Comparison of ENCODE assay signal across 8 mouse cellular contexts in genomic region chr15:81586466-81586865, GRCm38 (mm10). TPM values are rescaled to one million over a fixed set of nuclear protein-coding genes. Genes with fewer than 3 reads are reported as not detected.
A peak's percentile ranks its signal among the peaks of the same experiment; 100 is the strongest.
DNase-seq lines count a peak whose midpoint lies in the region; ATAC-seq and TF ChIP-seq lines count a peak whose summit lies in the region.

No protein-coding gene starts in this region.

- H3K27ac ChIP-seq in heart, embryonic 14.5 days (replicated peaks in 1 of 2; ENCODE audit: control insufficient read depth in 1 of 2, insufficient read depth in 1 of 2, low read depth in 2 of 2, low read length in 2 of 2) = peak overlapping the region; percentile 100
- peak overlapping the region; percentile 100 for H3K27ac ChIP-seq in forebrain, postnatal 0 days (ENCODE audit: low read depth, low read length)
- H3K27ac ChIP-seq in lung, embryonic 16.5 days (ENCODE audit: low read length) = peak overlapping the region; percentile 100

- peaks cover 0 to 19% of the 10 kb centered on the region in 2 experiments; a peak in 2 of 4 replicates for H3K4me1 ChIP-seq in heart, embryonic 14.5 days (ENCODE audit: control insufficient read depth in 2 of 2, insufficient read depth in 2 of 2, low read length in 2 of 2)
- peaks cover 11% of the 10 kb centered on the region; the same call in 1 of the 2 replicates for H3K4me1 ChIP-seq in forebrain, postnatal 0 days (ENCODE audit: insufficient read depth)
- peaks cover 10% of the 10 kb centered on the region for H3K4me1 ChIP-seq in lung, embryonic 16.5 days (replicated peaks; ENCODE audit: control insufficient read depth, insufficient read depth, low read length)

- under 1% methylated on average over 28 of the region's 28 CpGs for WGBS in heart, embryonic 14.5 days
- WGBS in forebrain, postnatal 0 days = under 1% methylated on average over 28 of the region's 28 CpGs
- WGBS in lung, embryonic 16.5 days = 0% methylated on average over 27 of the region's 28 CpGs

- intact Hi-C loops in heart, postnatal 25 days (cut with DNase I) = loop anchor here (5.0 kb wide), 1 partner anchor 184 kb away; the partner anchor contains the start of genes St13 and Xpnpep3
- intact Hi-C loops in left cerebral cortex, postnatal 4 days (cut with DNase I) = loop anchor here (2.0 kb wide), 1 partner anchor 120 kb away; the partner anchor contains the start of gene Rbx1

- H3K9ac ChIP-seq in heart, embryonic 14.5 days (ENCODE audit: low read length) = peak overlapping the region; percentile 100
- H3K9ac ChIP-seq in forebrain, postnatal 0 days = peak overlapping the region; percentile 100
- H3K9ac ChIP-seq in lung, embryonic 16.5 days (ENCODE audit: low read length) = peak overlapping the region; percentile 100

- no peak for ATAC-seq in heart, embryonic 14.5 days (ENCODE audit: insufficient number of reproducible peaks, insufficient read depth, low FRiP score, low read depth)
- no peak for ATAC-seq in forebrain, postnatal 0 days
- ATAC-seq in lung, embryonic 16.5 days (ENCODE audit: low read depth) = no peak

- H3K4me2 ChIP-seq in heart, embryonic 14.5 days (ENCODE audit: low read length) = peak overlapping the region; percentile 79
- H3K4me2 ChIP-seq in forebrain, postnatal 0 days (ENCODE audit: low read depth) = peak overlapping the region; percentile 83
- H3K4me2 ChIP-seq in lung, embryonic 16.5 days (ENCODE audit: low read depth, low read length) = peak overlapping the region; percentile 85

- H3K36me3 ChIP-seq in heart, embryonic 14.5 days (ENCODE audit: control insufficient read depth, insufficient read depth, low read length) = peaks cover 24% of the 10 kb centered on the region
- H3K36me3 ChIP-seq in forebrain, postnatal 0 days (ENCODE audit: insufficient read depth) = no peaks in the 10 kb centered on the region
- H3K36me3 ChIP-seq in lung, embryonic 16.5 days (ENCODE audit: control insufficient read depth, insufficient read depth, low read length) = 0 out of 2 replicates have a peak, but pooled peaks cover 2% of the 10 kb centered on the region

- H3K27me3 ChIP-seq in heart, embryonic 14.5 days (ENCODE audit: control insufficient read depth, insufficient read depth, low read length) = no peaks in the 10 kb centered on the region
- H3K27me3 ChIP-seq in forebrain, postnatal 0 days (ENCODE audit: insufficient read depth, low read length) = no peaks in the 10 kb centered on the region
- no peaks in the 10 kb centered on the region for H3K27me3 ChIP-seq in lung, embryonic 16.5 days (ENCODE audit: control insufficient read depth, insufficient read depth, low read depth, low read length)

- no peak for TF ChIP-seq CTCF in forebrain, postnatal 0 days (IDR thresholded peaks at IDR 0.05; ENCODE audit: low read depth)

- no peak for DNase-seq in heart, postnatal 25 days (ENCODE audit: low spot score)
- peak; percentile 72 for DNase-seq in MN1 (ENCODE audit: low spot score)
- no peak for DNase-seq in forebrain, postnatal 0 days
- DNase-seq in left cerebral cortex, postnatal 4 days = no peak
- DNase-seq in thymus, postnatal 25 days = no peak
- DNase-seq in frontal cortex, postnatal 14 days (ENCODE audit: low spot score in 2 of 2) = no peak

- no peaks in the 10 kb centered on the region for H3K9me3 ChIP-seq in heart, embryonic 14.5 days (ENCODE audit: control insufficient read depth, low read length)
- no peaks in the 10 kb centered on the region for H3K9me3 ChIP-seq in forebrain, postnatal 0 days (ENCODE audit: low read length)
- no peaks in the 10 kb centered on the region for H3K9me3 ChIP-seq in lung, embryonic 16.5 days (ENCODE audit: control insufficient read depth, low read length)

- H3K4me3 ChIP-seq in heart, embryonic 14.5 days (ENCODE audit: control insufficient read depth in 1 of 2, insufficient read depth in 1 of 2, low read depth in 1 of 2, low read length in 2 of 2) = peak overlapping the region; percentile 95
- peak overlapping the region; percentile 97 for H3K4me3 ChIP-seq in forebrain, postnatal 0 days (ENCODE audit: low read depth, low read length)
- H3K4me3 ChIP-seq in lung, embryonic 16.5 days (ENCODE audit: low read length) = peak overlapping the region; percentile 98

RNA-seq across cellular contexts. Expression of gene Ep300, which starts 1.3 kb away (rescaled TPM):
- 15.0 and 15.2 TPM in 2 replicates for polyA plus RNA-seq in heart, embryonic 14.5 days (2014; fragmentation: Nextera tagmentation; extraction: Ambion mirVana)
- 10 to 100 TPM; 35.4 to 51.9 TPM for total RNA-seq in heart, postnatal 25 days (2021)
- total RNA-seq in forebrain, postnatal 0 days (2014; rRNA removed) = 42.4 and 50.1 TPM in 2 replicates
- polyA plus RNA-seq in forebrain, postnatal 0 days (2015; fragmentation: Nextera tagmentation; extraction: Ambion mirVana) = 8.6 and 15.6 TPM in 2 replicates
- polyA plus RNA-seq in lung, embryonic 16.5 days (2015; fragmentation: Nextera tagmentation; extraction: Ambion mirVana) = 13.8 and 16.2 TPM in 2 replicates
- 10 to 100 TPM; 72.1 to 74.3 TPM for total RNA-seq in left cerebral cortex, postnatal 4 days (2021)
